Mouse (Mus musculus) layer of hippocampus, adult 11-12 months (tissue): ENCODE data around the gene Tmem256.

Experiments
- DNase-seq: peaks from one replicate; pipeline ENCODE4 v3.0.0; 2022; ENCODE audit warnings: low spot score

The Tmem256 gene

DNA sequence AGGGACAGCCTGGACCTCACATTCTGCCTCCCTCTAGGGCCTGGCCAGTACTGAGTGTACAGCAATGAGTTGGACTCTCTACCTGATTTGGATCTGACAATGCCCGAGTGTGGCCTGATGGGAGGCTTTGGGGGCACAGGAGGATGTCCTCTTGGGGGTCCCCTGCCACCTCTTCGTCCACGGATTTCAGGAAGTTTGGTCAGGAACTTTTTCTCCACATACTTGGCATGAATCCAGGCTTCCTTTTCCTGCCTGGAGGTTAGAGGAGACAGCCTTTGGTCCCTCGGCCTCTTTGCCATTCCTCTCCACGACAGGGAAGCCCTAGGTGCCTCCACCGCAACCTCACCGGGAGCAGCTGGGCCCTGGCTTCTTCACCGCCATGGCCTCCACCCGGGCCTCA, 45.9 kb downstream of the Tmem256 start:
- DNase-seq = no peak

DNA sequence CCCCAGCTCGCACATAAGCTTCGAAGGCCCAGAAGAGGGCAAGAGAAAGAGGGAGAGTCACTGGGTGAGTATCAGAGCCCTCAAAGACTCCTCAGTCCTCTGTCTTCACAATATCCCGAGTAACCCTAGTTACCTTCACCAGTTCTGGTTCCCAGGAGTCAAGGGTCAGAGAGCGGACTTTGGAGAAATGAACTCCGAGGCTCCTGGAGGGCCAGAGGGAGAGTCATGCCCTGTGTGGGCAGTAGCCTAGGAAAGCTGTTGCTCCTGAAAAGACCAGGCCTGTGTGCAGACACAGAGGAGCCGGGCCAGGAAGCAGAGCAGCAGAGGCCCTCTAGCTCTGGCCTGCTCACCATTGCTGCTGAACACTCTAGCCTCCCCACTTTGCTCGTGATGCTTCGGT, 46.3 kb downstream of the Tmem256 start:
- DNase-seq = no peak

DNA sequence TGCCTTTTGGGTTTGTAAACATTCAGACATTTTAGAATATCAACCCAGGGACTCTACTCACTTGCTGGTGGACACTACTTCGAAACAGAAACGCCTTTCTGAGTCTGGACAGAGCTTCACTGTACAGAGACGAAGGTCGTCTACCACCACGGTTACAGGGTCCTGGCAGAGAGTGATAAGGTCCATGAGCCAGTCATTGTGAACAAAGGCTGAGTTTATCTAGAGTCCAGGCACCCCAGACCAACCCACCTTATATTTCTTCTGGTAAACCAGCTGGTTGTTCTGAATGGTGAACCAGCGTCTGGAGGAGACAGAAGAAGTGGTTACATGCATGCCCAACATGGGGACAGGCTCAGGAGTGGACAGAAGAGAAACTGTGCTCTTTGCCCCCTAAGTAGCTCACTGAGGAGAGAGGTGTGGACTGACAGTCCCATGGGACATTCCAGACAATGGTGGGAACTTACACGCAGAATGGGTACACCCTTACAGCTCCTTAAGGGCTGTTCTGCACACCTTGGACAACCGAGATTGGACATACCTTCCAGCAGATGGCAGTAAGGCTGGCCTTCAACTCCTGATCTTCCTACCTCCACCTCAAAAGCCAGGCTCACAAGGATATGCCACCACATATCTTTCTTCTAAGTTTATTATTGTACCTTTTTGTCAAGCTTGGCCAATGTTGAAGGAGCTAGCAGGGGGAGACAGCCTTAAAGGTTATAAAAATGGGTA, 48.8 kb downstream of the Tmem256 start:
- DNase-seq = no peak
